Mouse (Mus musculus): ENCODE results near the gene Dlgap5.
A peak's percentile ranks its signal among the peaks of the same experiment; 100 is the strongest.
"Not testable (repeated sequence)": the region's sequence is repeated elsewhere in the genome, so short reads cannot be mapped to it uniquely, and the experiment has no call there.

The Dlgap5 gene

GRCm38 (mm10) chr14:47417775-47418665, at the start of gene Dlgap5:
Gene Dlgap5, minus strand, starts transcription at chr14:47418407.
- peak; percentile 86 for DNase-seq (ENCODE audit: low spot score)

GRCm38 (mm10) chr14:47465468-47466175, 47.4 kb upstream of the Dlgap5 start:
- DNase-seq (ENCODE audit: low spot score): no peak

GRCm38 (mm10) chr14:47464426-47464825, 46.2 kb upstream of the Dlgap5 start:
- no peak for DNase-seq (ENCODE audit: low spot score)

- DNase-seq (ENCODE audit: low spot score): no peak
These were observed 44.8 kb upstream of the Dlgap5 start for GRCm38 (mm10) chr14:47462877-47463460.

GRCm38 (mm10) chr14:47462453-47462852, 44.2 kb upstream of the Dlgap5 start:
- DNase-seq (ENCODE audit: low spot score): no peak

GRCm38 (mm10) chr14:47461997-47462396, 43.8 kb upstream of the Dlgap5 start:
- DNase-seq (ENCODE audit: low spot score): no peak

GRCm38 (mm10) chr14:47459556-47459955, 41.3 kb upstream of the Dlgap5 start:
- peak; percentile 44 for DNase-seq (ENCODE audit: low spot score)

- DNase-seq (ENCODE audit: low spot score): not testable (repeated sequence)
These were observed 31.9 kb upstream of the Dlgap5 start, which contains the start of gene Fbxo34 for GRCm38 (mm10) chr14:47450121-47450520. Gene Fbxo34, plus strand, starts transcription at chr14:47450421.

- no peak for DNase-seq (ENCODE audit: low spot score)
These were observed 27.3 kb upstream of the Dlgap5 start for GRCm38 (mm10) chr14:47445331-47446095.

GRCm38 (mm10) chr14:47444907-47445306, 26.7 kb upstream of the Dlgap5 start:
- no peak for DNase-seq (ENCODE audit: low spot score)

GRCm38 (mm10) chr14:47438947-47439346, 20.7 kb upstream of the Dlgap5 start:
- no peak for DNase-seq (ENCODE audit: low spot score)

GRCm38 (mm10) chr14:47432987-47433386, 14.8 kb upstream of the Dlgap5 start:
- no peak for DNase-seq (ENCODE audit: low spot score)

GRCm38 (mm10) chr14:47422466-47422865, 4.3 kb upstream of the Dlgap5 start:
- DNase-seq (ENCODE audit: low spot score): no peak

GRCm38 (mm10) chr14:47421606-47422005, 3.4 kb upstream of the Dlgap5 start:
- no peak for DNase-seq (ENCODE audit: low spot score)

- DNase-seq (ENCODE audit: low spot score): no peak
These were observed 1.6 kb upstream of the Dlgap5 start for GRCm38 (mm10) chr14:47419723-47420276.

- DNase-seq (ENCODE audit: low spot score): no peak
These were observed 923 bp upstream of the Dlgap5 start for GRCm38 (mm10) chr14:47419034-47419625.

GRCm38 (mm10) chr14:47418666-47418991, 422 bp upstream of the Dlgap5 start:
- DNase-seq (ENCODE audit: low spot score): no peak

- no peak for DNase-seq (ENCODE audit: low spot score)
These were observed 861 bp downstream of the Dlgap5 start for GRCm38 (mm10) chr14:47417346-47417745.

- no peak for DNase-seq (ENCODE audit: low spot score)
These were observed 12.2 kb downstream of the Dlgap5 start for GRCm38 (mm10) chr14:47406000-47406399.

GRCm38 (mm10) chr14:47402735-47403134, 15.5 kb downstream of the Dlgap5 start:
- no peak for DNase-seq (ENCODE audit: low spot score)

GRCm38 (mm10) chr14:47396165-47396652, 22.0 kb downstream of the Dlgap5 start:
- peak; percentile 66 for DNase-seq (ENCODE audit: low spot score)

Measured in adipocyte (in vitro differentiated cells).